Comparison of ENCODE assay signal across 9 mouse cellular contexts in the genomic region with DNA sequence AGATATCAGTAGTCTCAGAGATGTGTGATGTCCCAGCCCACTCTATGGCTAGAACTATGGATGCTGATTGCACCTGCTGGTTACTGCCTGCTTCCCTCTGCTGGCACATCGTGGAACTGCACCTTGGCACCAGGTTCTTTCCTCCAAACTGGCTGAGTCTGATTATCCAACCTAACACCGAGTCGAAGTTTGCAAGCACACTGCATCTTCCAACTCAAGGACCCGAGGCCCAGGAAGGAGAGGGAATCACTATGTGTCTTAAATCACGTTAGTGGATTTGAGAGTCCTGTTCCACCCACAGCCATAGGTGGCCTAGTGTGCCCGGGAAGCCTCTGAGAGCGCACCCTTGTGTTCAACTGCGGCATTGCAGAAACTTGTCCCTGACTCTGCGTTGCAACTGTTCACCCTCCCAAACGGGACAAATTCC. TPM values are rescaled to one million over a fixed set of nuclear protein-coding genes. Genes with fewer than 3 reads are reported as not detected.
DNase-seq lines count a peak whose midpoint lies in the region; ATAC-seq and TF ChIP-seq lines count a peak whose summit lies in the region.
"Had no signal": no experiment of that assay in that cellular context is flagged by ENCODE, and none has a peak within 500 bp of the region (broad histone marks: within the 10 kb centered on the region; RNA-seq: fewer than 3 reads in every experiment).

No protein-coding gene starts in this region.

- H3K4me2 ChIP-seq in lung, embryonic 14.5 days, result no peak overlapping the region
- H3K4me2 ChIP-seq: limb, embryonic 15.5 days had no signal

- no peak overlapping the region for H3K9ac ChIP-seq in lung, embryonic 14.5 days
- H3K9ac ChIP-seq: limb, embryonic 15.5 days had no signal

- H3K4me3 ChIP-seq in E14TG2a.4 (replicated peaks; ENCODE audit: low read length), result no peak overlapping the region
- H3K4me3 ChIP-seq in lung, embryonic 14.5 days (ENCODE audit: low read depth, low read length), result no peak overlapping the region
- H3K4me3 ChIP-seq: limb, embryonic 15.5 days had no signal

- H3K27me3 ChIP-seq in E14TG2a.4 (ENCODE audit: insufficient read depth, low read length), result peaks cover 8% of the 10 kb centered on the region
- H3K27me3 ChIP-seq in lung, embryonic 14.5 days (ENCODE audit: insufficient read depth, low read length), result no peaks in the 10 kb centered on the region
- H3K27me3 ChIP-seq: limb, embryonic 15.5 days had no signal

- no peaks in the 10 kb centered on the region for H3K36me3 ChIP-seq in E14TG2a.4 (ENCODE audit: insufficient read depth, low read length)
- H3K36me3 ChIP-seq in lung, embryonic 14.5 days (ENCODE audit: insufficient read depth), result no peaks in the 10 kb centered on the region
- H3K36me3 ChIP-seq: limb, embryonic 15.5 days had no signal

- ATAC-seq in lung, embryonic 14.5 days (ENCODE audit: insufficient read depth), result 0 out of 2 replicates have a peak, but pooled peaks have one; percentile 13

- peak; percentile 64 for DNase-seq in adrenal gland, adult 8-10 months
- peak; percentile 74 for DNase-seq in embryo, embryonic 11 days
- peak; percentile 50 to 64 for DNase-seq in heart, adult 9 months (ENCODE audit: low spot score in 2 of 2)
- peak; percentile 91 to 92 for DNase-seq in kidney, postnatal 4 days
- DNase-seq in lung, embryonic 14.5 days, result peak; percentile 87
- peak; percentile 84 for DNase-seq in retina, postnatal 1 day
- DNase-seq in urinary bladder, adult 18-20 months (ENCODE audit: low spot score in 2 of 2), result peak; percentile 48 to 63

- 12% methylated on average over 10 of the region's 10 CpGs for WGBS in lung, embryonic 14.5 days

- no peak overlapping the region for H3K27ac ChIP-seq in lung, embryonic 14.5 days (ENCODE audit: low read depth)
- H3K27ac ChIP-seq: limb, embryonic 15.5 days had no signal

- no peaks in the 10 kb centered on the region for H3K9me3 ChIP-seq in E14TG2a.4 (ENCODE audit: low read length)
- H3K9me3 ChIP-seq in lung, embryonic 14.5 days (ENCODE audit: low read depth, low read length), result no peaks in the 10 kb centered on the region
- H3K9me3 ChIP-seq: limb, embryonic 15.5 days had no signal

- peak; percentile 97 for TF ChIP-seq CTCF in E14TG2a.4 (conservative IDR thresholded peaks at IDR 0.05; ENCODE audit: low read length)
- TF ChIP-seq CTCF in lung, embryonic 14.5 days (IDR thresholded peaks at IDR 0.05; ENCODE audit: low read depth), result peak; percentile 93

- H3K4me1 ChIP-seq in E14TG2a.4 (replicated peaks; ENCODE audit: low read depth, low read length), result peaks cover 10% of the 10 kb centered on the region
- no peaks in the 10 kb centered on the region for H3K4me1 ChIP-seq in lung, embryonic 14.5 days (ENCODE audit: insufficient read depth)

RNA-seq across cellular contexts. Expression of a gene that starts 17.3 kb away (rescaled TPM):
- 10 to 100 TPM; 21.3 to 31.3 (median 28.5) TPM for total RNA-seq in adrenal gland, adult 8-10 months (2022)
- 9.9 and 10.5 TPM in 2 replicates for polyA plus RNA-seq in lung, embryonic 14.5 days (2014; fragmentation: Nextera tagmentation; extraction: Ambion mirVana)
